Mouse (Mus musculus): ENCODE data around the gene Mypop.

GRCm38 (mm10) chr7:19044616-19045015 is 53.6 kb downstream of the Mypop start:
- no peak for TF ChIP-seq POLR2A (IDR thresholded peaks at IDR 0.05; ENCODE audit: insufficient read depth, low read length)
- TF ChIP-seq CTCF (IDR thresholded peaks at IDR 0.05; ENCODE audit: low read depth, low read length): no peak
- no peak for TF ChIP-seq EP300 (IDR thresholded peaks at IDR 0.05; ENCODE audit: insufficient read depth, low read depth, low read length)
